Mouse (Mus musculus) neural tube, embryonic 15.5 days (tissue): ENCODE measurements at regions not wholly inside any gene's neighbourhood (a gene's known extent, or its start where the extent isn't known, plus 50 kb on each side); places are given as distances from the start of the nearest gene placed in this dataset.

Experiments used
- ATAC-seq: fragments of 200-750 bp; cut with Nextera tagmentation; 2 replicates; pipeline ENCODE4 v1.8.0; 2017; ENCODE audit warnings: mild to moderate bottlenecking, moderate TSS enrichment, moderate library complexity; ENCODE audit not compliant: low FRiP score
- H3K27ac ChIP-seq: fragments of 300-500 bp; sonication (generic); replicated peaks from 2 replicates; pipeline ENCODE4 v1.5.1; 2015; ENCODE audit warnings: mild to moderate bottlenecking, inconsistent platforms
- H3K27me3 ChIP-seq: fragments of 300-500 bp; sonication (generic); replicated peaks from 2 replicates; pipeline ENCODE4 v1.6.1; 2015; ENCODE audit warnings: inconsistent platforms
- H3K36me3 ChIP-seq: fragments of 300-500 bp; sonication (generic); 2 replicates; pipeline ENCODE4 v1.6.1; 2015; ENCODE audit warnings: inconsistent platforms
- H3K4me1 ChIP-seq: fragments of 300-500 bp; sonication (generic); 2 replicates; pipeline ENCODE4 v1.6.1; 2015; ENCODE audit warnings: inconsistent platforms
- H3K4me2 ChIP-seq: fragments of 300-500 bp; sonication (generic); 2 replicates; pipeline ENCODE4 v1.6.1; 2015; ENCODE audit warnings: inconsistent platforms, mild to moderate bottlenecking, moderate library complexity
- H3K4me3 ChIP-seq: fragments of 300-500 bp; sonication (generic); replicated peaks from 2 replicates; pipeline ENCODE4 v1.5.1; 2015; ENCODE audit warnings: mild to moderate bottlenecking, inconsistent platforms
- H3K9ac ChIP-seq: fragments of 300-500 bp; sonication (generic); replicated peaks from 2 replicates; pipeline ENCODE4 v1.6.1; 2015; ENCODE audit warnings: mild to moderate bottlenecking, inconsistent platforms
- H3K9me3 ChIP-seq: fragments of 300-500 bp; sonication (generic); replicated peaks from 2 replicates; pipeline ENCODE4 v1.6.1; 2016; ENCODE audit warnings: inconsistent platforms
- WGBS: fragments of 180-500 bp; shearing (Covaris S2); methylation state at CpG from one replicate; pipeline ENCODE4 v1.1.7; 2015; ENCODE audit warnings: mixed read lengths; 5-methylcytosine and 5-hydroxymethylcytosine counted together

GRCm38 (mm10) chr6:51250233-51250632 is 182.2 kb upstream of the Nfe2l3 start:
- no peaks in the 10 kb centered on the region for H3K4me1 ChIP-seq
- no peak overlapping the region for H3K4me2 ChIP-seq
- no peaks in the 10 kb centered on the region for H3K9me3 ChIP-seq
- ATAC-seq: no peak
- no peaks in the 10 kb centered on the region for H3K27me3 ChIP-seq
- H3K36me3 ChIP-seq: no peaks in the 10 kb centered on the region
- no peak overlapping the region for H3K4me3 ChIP-seq
- H3K27ac ChIP-seq: no peak overlapping the region
- H3K9ac ChIP-seq: no peak overlapping the region

GRCm38 (mm10) chr6:51251432-51251831 is 181.0 kb upstream of the Nfe2l3 start:
- Histone ChIP-seq H3K36me3 (no peaks in the 10 kb centered on the region), H3K9me3 (no peaks in the 10 kb centered on the region), H3K4me1 (no peaks in the 10 kb centered on the region), H3K27me3 (no peaks in the 10 kb centered on the region), H3K4me2 (no peak overlapping the region), H3K9ac (no peak overlapping the region), H3K27ac (no peak overlapping the region), H3K4me3 (no peak overlapping the region)
- WGBS: 95% methylated on average over 2 of the region's 2 CpGs
- ATAC-seq: no peak

GRCm38 (mm10) chr6:51252721-51253120 is 179.7 kb upstream of the Nfe2l3 start:
- Histone ChIP-seq H3K27ac (no peak overlapping the region), H3K27me3 (no peaks in the 10 kb centered on the region), H3K9me3 (no peaks in the 10 kb centered on the region), H3K4me3 (no peak overlapping the region), H3K9ac (no peak overlapping the region), H3K4me1 (no peaks in the 10 kb centered on the region), H3K36me3 (no peaks in the 10 kb centered on the region), H3K4me2 (no peak overlapping the region)
- 93% methylated on average over 3 of the region's 3 CpGs for WGBS
- ATAC-seq: no peak

GRCm38 (mm10) chr6:51256631-51257030 is 175.8 kb upstream of the Nfe2l3 start:
- H3K27ac ChIP-seq: no peak overlapping the region
- 70% methylated on average over 4 of the region's 4 CpGs for WGBS
- no peak overlapping the region for H3K4me2 ChIP-seq
- no peaks in the 10 kb centered on the region for H3K36me3 ChIP-seq
- ATAC-seq: no peak
- H3K9me3 ChIP-seq: no peaks in the 10 kb centered on the region
- H3K4me1 ChIP-seq: no peaks in the 10 kb centered on the region
- no peak overlapping the region for H3K9ac ChIP-seq
- no peak overlapping the region for H3K4me3 ChIP-seq
- H3K27me3 ChIP-seq: no peaks in the 10 kb centered on the region

GRCm38 (mm10) chr6:51257524-51257923 is 174.9 kb upstream of the Nfe2l3 start:
- H3K36me3 ChIP-seq: no peaks in the 10 kb centered on the region
- 89% methylated on average over 6 of the region's 6 CpGs for WGBS
- no peak overlapping the region for H3K4me2 ChIP-seq
- H3K4me1 ChIP-seq: no peaks in the 10 kb centered on the region
- H3K27ac ChIP-seq: no peak overlapping the region
- no peaks in the 10 kb centered on the region for H3K9me3 ChIP-seq
- H3K4me3 ChIP-seq: no peak overlapping the region
- no peak overlapping the region for H3K9ac ChIP-seq
- no peaks in the 10 kb centered on the region for H3K27me3 ChIP-seq
- ATAC-seq: no peak

GRCm38 (mm10) chr6:51258304-51258703 is 174.2 kb upstream of the Nfe2l3 start:
- no peak overlapping the region for H3K4me2 ChIP-seq
- no peaks in the 10 kb centered on the region for H3K27me3 ChIP-seq
- no peaks in the 10 kb centered on the region for H3K9me3 ChIP-seq
- no peak overlapping the region for H3K9ac ChIP-seq
- H3K27ac ChIP-seq: no peak overlapping the region
- no peaks in the 10 kb centered on the region for H3K4me1 ChIP-seq
- H3K36me3 ChIP-seq: no peaks in the 10 kb centered on the region
- ATAC-seq: no peak
- WGBS: 85% methylated on average over 2 of the region's 2 CpGs
- no peak overlapping the region for H3K4me3 ChIP-seq

- H3K4me3 ChIP-seq: no peak overlapping the region
- 88% methylated on average over 4 of the region's 4 CpGs for WGBS
- no peak overlapping the region for H3K9ac ChIP-seq
- H3K9me3 ChIP-seq: no peaks in the 10 kb centered on the region
- no peaks in the 10 kb centered on the region for H3K27me3 ChIP-seq
- no peak overlapping the region for H3K27ac ChIP-seq
- no peaks in the 10 kb centered on the region for H3K4me1 ChIP-seq
- no peak overlapping the region for H3K4me2 ChIP-seq
- H3K36me3 ChIP-seq: no peaks in the 10 kb centered on the region
- ATAC-seq: no peak
Measured at GRCm38 (mm10) chr6:51263595-51263994, 168.9 kb upstream of the Nfe2l3 start.

GRCm38 (mm10) chr6:51265329-51265728 is 167.1 kb upstream of the Nfe2l3 start:
- peaks cover 9% of the 10 kb centered on the region; the same call in 1 of the 2 replicates for H3K27me3 ChIP-seq
- H3K4me1 ChIP-seq: peaks cover 9% of the 10 kb centered on the region
- no peak overlapping the region for H3K4me3 ChIP-seq
- H3K9me3 ChIP-seq: no peaks in the 10 kb centered on the region
- no peaks in the 10 kb centered on the region for H3K36me3 ChIP-seq
- H3K27ac ChIP-seq: no peak overlapping the region
- 70% methylated on average over 3 of the region's 3 CpGs for WGBS
- ATAC-seq: no peak
- H3K9ac ChIP-seq: no peak overlapping the region
- H3K4me2 ChIP-seq: no peak overlapping the region

- H3K4me2 ChIP-seq: no peak overlapping the region
- H3K4me1 ChIP-seq: peaks cover 12% of the 10 kb centered on the region
- H3K9me3 ChIP-seq: no peaks in the 10 kb centered on the region
- no peak overlapping the region for H3K4me3 ChIP-seq
- no peak for ATAC-seq
- no peak overlapping the region for H3K27ac ChIP-seq
- H3K27me3 ChIP-seq: peaks cover 13% of the 10 kb centered on the region; the same call in 1 of the 2 replicates
- WGBS: 81% methylated on average over 6 of the region's 6 CpGs
- no peak overlapping the region for H3K9ac ChIP-seq
- H3K36me3 ChIP-seq: no peaks in the 10 kb centered on the region
Measured at GRCm38 (mm10) chr6:51266721-51267120, 165.7 kb upstream of the Nfe2l3 start.

GRCm38 (mm10) chr6:51267888-51268287 is 164.6 kb upstream of the Nfe2l3 start:
- peaks cover 12% of the 10 kb centered on the region for H3K4me1 ChIP-seq
- 92% methylated on average over 5 of the region's 5 CpGs for WGBS
- H3K9me3 ChIP-seq: no peaks in the 10 kb centered on the region
- no peak overlapping the region for H3K4me2 ChIP-seq
- no peak for ATAC-seq
- H3K36me3 ChIP-seq: no peaks in the 10 kb centered on the region
- H3K4me3 ChIP-seq: no peak overlapping the region
- no peak overlapping the region for H3K9ac ChIP-seq
- H3K27me3 ChIP-seq: peaks cover 13% of the 10 kb centered on the region; the same call in 1 of the 2 replicates
- no peak overlapping the region for H3K27ac ChIP-seq

GRCm38 (mm10) chr6:51268931-51269330 is 163.5 kb upstream of the Nfe2l3 start:
- no peak overlapping the region for H3K4me3 ChIP-seq
- peaks cover 12% of the 10 kb centered on the region for H3K4me1 ChIP-seq
- no peak overlapping the region for H3K27ac ChIP-seq
- WGBS: 84% methylated on average over 5 of the region's 5 CpGs
- H3K36me3 ChIP-seq: no peaks in the 10 kb centered on the region
- H3K27me3 ChIP-seq: peaks cover 18% of the 10 kb centered on the region; the same call in 1 of the 2 replicates
- no peak for ATAC-seq
- H3K9me3 ChIP-seq: no peaks in the 10 kb centered on the region
- H3K9ac ChIP-seq: no peak overlapping the region
- peak overlapping the region; percentile 95; the same call in 1 of the 2 replicates for H3K4me2 ChIP-seq

GRCm38 (mm10) chr6:51269617-51270016 is 162.9 kb upstream of the Nfe2l3 start:
- H3K4me3 ChIP-seq: peak overlapping the region; percentile 70
- H3K4me2 ChIP-seq: peak overlapping the region; percentile 95
- H3K36me3 ChIP-seq: no peaks in the 10 kb centered on the region
- whole genome bisulfite sequencing: 27% methylated on average over 10 of the region's 10 CpGs
- no peak overlapping the region for H3K27ac ChIP-seq
- no peak overlapping the region for H3K9ac ChIP-seq
- peaks cover 12% of the 10 kb centered on the region for H3K4me1 ChIP-seq
- no peak for ATAC-seq
- no peaks in the 10 kb centered on the region for H3K9me3 ChIP-seq
- H3K27me3 ChIP-seq: peaks cover 18% of the 10 kb centered on the region; the same call in 1 of the 2 replicates
